Mouse (Mus musculus): ENCODE measurements around the gene Plekha1.
A peak's percentile ranks its signal among the peaks of the same experiment; 100 is the strongest.

The Plekha1 gene

GRCm38 (mm10) chr7:130918260-130918659 is 52.7 kb downstream of the Plekha1 start:
- DNase-seq (ENCODE audit: low spot score in 2 of 2), result no peak

DNA sequence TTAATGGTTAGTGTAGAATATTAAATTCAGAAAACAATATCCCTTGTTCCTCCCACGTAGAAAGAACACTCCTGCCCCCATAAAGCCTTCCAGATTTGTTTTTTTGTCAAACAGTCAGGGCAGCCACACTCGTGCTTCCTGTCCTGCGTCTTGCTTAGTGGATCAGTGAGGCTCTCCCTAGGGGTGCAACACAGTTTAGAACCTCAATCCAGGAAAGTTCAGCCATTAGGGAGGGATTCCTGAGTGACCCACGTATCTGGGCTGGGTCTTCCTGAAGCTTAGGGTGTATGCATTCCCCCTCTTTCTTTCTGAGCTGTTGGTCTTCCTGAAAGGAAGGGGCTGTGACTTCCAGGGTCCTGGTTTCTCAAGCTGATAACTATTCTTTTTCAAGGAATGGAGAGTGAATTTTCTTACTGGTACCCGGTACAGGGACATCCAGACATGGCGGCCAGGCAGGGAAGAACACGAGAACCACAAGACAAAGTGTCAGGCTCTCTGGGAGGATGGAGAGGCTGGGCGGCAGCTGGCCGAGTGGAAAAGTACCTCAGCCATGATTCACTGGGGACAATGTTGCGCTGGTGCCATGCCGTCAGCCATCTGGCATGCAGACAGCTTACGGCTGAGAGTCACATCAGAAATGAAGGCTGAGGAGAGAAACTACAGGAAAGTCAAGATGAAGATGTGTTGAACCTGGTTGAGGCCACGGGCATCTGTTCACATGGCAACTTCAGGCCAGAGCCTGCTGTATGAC is 57.6 kb downstream of the Plekha1 start:
- DNase-seq (ENCODE audit: low spot score in 2 of 2), result peak in 1 of 2 experiments; percentile 64

GRCm38 (mm10) chr7:130930401-130930800 is 64.8 kb downstream of the Plekha1 start:
- no peak for DNase-seq (ENCODE audit: low spot score in 2 of 2)

DNA sequence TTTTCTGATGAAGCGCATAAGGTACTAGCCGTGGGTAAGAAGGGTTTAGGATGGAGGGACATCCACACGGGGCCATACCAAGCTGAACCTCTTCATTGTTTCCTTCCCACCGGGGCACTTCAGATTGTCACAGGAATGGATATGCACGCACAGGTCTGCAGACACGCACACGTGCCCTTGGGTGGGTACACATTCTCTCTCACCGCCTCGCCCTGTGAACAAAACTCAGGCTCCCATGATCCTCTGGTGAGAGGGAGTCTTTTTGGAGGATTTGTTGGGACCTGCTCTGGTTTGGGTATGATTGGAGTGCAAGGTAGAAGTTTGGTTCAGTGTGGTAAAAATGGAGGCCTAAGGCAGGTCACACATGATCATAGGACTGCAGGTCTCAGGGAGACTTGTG is 67.4 kb downstream of the Plekha1 start:
- DNase-seq (ENCODE audit: low spot score in 2 of 2), result no peak

- DNase-seq (ENCODE audit: low spot score in 2 of 2), result no peak
Observed at GRCm38 (mm10) chr7:130934654-130935053, 69.1 kb downstream of the Plekha1 start.

DNA sequence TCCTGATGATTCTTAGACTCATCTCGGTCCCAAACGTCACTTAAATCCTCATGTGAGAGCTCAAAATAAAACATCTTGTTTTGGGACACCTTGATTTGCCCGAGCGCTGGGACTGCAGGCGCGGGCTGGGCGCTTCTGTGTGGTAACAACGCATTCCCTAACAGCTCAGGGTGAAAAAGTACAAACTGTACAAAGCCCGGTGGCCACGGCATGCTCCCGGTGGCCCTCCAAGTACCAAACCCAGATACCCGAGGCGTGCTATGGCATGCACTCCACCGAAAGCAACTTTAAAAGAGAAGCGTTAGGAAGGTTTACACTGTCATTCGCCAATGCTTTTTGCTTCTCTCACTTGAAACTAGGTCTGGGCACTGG is 69.9 kb downstream of the Plekha1 start:
- DNase-seq (ENCODE audit: low spot score in 2 of 2), result no peak

GRCm38 (mm10) chr7:130935793-130936471 is 70.4 kb downstream of the Plekha1 start, which contains the start of gene Htra1:
Htra1 (plus strand) TSS chr7:130936111.
- peak; percentile 51 to 54 for DNase-seq (ENCODE audit: low spot score in 2 of 2)

DNA sequence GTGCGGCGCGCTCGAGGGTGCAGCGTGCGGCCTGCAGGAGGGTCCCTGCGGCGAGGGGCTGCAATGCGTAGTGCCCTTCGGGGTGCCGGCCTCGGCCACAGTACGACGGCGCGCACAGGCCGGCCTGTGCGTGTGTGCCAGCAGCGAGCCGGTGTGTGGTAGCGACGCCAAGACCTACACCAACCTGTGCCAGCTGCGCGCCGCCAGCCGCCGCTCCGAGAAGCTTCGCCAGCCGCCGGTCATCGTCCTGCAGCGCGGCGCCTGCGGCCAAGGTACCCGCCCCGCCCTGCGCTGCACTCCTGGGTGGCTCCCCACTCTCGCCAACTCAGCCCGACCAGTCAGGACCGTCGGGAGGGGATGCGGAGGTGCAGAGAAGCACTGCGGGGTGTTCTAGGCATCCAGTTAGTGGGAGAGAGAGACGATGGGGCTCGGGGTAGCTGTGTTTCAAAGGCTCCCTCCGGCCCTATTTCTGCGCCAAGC is 71.0 kb downstream of the Plekha1 start:
- DNase-seq (ENCODE audit: low spot score in 2 of 2), result no peak

DNA sequence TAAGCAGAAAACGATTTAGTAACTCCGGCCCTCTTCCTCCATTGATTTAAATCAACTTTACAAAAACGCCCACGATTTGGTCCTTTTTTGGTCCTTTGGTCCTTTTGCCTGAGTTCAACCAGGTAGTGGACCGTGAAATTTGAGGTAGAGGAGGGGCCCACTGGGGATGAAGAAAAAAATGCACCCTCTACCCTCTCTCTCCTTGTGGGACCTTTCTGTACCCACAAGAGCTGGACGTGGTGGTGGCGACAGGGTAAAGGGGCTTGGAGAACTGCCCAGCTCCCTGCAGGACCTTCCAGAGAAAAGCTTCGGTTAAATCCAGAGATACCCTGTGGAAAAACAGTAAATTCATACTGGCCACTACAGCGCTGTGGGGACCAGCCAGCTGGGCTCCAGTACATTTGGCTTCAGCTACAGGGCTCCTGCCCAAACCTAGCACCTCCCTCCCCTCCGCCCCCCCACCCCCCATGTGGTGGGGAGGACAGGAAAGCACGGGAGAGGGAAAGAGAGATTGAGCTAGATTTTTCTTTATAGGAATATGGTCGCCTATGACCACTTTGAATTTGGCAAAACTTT is 71.8 kb downstream of the Plekha1 start:
- no peak for DNase-seq (ENCODE audit: low spot score in 2 of 2)

DNA sequence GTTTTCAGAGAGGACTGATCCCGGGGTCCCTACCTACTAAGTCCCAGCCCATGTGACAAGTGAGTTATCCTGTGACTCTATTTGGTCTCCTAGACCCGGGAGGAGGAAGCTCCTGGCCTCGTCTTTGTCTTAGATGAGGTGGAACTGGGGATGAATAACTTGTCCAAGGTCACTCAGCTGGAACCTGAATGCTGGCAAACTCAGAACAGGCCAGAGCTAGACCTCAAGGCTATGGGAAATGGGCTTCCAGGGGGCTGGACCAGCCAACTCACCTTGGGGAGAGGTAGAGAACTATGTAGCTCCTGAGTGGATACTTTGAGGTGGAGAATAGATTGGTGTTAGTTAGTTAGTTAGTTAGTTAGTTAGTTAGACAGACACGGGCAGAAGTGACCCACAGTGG is 72.4 kb downstream of the Plekha1 start:
- no peak for DNase-seq (ENCODE audit: low spot score in 2 of 2)

- no peak for DNase-seq (ENCODE audit: low spot score in 2 of 2)
Observed at GRCm38 (mm10) chr7:130938896-130939295, 73.3 kb downstream of the Plekha1 start.

DNA sequence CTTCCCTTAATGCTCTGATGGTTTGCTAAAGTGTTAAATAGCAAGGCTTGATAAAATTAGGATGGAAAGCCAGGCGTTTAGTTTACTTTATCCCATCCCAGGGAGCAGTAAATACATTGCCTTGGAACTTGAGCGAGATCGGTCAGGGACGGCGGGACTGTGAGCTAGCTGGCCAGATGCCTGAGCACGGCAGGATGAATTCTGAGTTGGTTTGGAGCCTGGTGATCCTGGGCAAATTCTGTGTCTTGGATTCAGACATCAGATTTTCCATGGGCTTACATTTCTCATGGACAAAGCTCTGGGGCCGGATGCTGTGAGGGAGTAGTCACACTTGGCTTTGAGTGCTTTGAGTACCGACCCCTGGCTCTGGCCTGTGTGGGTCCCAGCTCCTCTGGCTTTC is 75.2 kb downstream of the Plekha1 start:
- DNase-seq (ENCODE audit: low spot score in 2 of 2), result peak in 1 of 2 experiments; percentile 27

- DNase-seq (ENCODE audit: low spot score in 2 of 2), result no peak
Observed at GRCm38 (mm10) chr7:130943280-130943895, 77.8 kb downstream of the Plekha1 start.

DNA sequence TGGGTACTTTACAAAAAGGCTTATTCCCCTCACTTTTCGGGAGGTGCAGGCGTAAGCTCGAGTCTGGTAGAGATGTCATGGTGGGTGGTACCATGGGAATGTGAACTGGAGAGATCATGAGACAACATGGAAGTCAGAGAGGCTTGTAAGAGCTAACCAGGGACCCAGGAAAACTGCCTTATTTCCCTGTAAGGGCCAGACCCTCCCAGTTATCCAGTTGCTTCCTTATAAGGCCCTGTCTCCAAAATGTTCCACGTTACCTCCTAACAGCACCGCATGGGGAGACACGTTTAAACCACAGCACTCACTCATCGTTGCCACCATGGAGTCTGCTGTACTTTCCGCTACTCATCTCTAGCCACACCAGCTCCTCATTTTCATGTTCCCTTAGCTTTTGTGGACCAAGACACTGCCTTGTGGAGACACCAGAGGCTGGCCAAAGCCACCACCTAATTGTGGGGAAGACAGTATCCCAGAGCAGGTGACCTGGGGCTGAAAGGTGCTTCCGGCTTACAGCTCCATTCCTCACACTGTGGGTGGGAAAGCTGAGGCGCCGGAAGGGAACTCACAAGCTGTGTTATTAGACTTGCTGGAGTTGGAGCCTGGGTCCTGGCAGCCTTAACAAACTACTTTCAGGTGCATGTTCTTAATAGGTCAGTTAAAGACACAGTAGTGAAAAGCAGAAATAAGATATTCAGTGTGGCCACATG is 79.4 kb downstream of the Plekha1 start:
- DNase-seq (ENCODE audit: low spot score in 2 of 2), result no peak

DNA sequence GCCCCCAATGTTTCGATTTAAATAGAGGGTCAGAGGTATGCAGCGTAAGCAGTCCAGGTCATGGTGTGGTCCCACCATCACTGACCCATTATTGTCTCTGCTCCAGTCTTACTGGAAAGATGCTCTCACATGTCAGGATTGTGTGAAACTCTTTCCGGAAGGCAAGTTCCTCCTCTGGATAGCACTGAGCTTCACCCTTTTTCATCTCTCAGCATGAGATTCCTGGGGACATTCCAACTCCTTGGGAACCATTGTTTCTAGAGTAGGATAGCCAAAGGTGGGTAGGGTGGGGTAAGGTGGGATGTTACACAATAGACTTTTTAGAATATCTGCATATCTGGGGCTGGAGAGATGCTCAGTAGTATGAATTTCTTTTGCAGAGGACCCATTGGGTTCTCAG is 80.2 kb downstream of the Plekha1 start:
- DNase-seq (ENCODE audit: low spot score in 2 of 2), result no peak

- DNase-seq (ENCODE audit: low spot score in 2 of 2), result no peak
Observed at GRCm38 (mm10) chr7:130946303-130946702, 80.7 kb downstream of the Plekha1 start.

DNA sequence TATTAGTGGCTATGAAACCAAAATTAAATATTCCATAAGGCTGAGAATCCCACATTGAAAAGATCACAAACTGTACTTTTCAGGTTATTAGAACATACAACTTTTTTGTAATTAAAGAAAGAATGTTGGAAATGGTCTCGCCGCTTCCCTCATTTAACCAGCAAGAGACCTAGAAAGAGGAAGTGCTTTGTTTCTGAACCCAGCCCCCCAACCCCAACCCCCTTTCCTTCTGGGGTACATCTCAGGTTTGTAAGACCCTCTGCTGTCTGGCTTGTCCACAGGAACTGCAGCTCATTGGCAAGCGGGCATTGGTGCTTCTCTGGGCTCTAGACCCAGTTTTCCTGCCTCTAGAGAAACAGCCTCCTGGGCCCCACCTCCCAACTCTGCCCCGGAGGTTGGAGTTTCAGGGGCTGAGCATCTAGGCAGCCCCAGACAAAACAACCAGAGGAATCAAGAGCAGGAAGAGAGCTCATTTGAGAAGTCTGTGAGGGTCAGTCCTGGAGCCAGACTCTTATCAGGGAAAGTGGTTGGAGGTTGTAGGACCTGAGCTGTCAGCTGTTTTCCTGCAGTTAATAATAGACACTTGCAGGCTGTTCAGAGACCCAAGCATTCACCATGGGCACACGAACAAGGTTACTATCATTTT is 83.1 kb downstream of the Plekha1 start:
- DNase-seq (ENCODE audit: low spot score in 2 of 2), result no peak

DNA sequence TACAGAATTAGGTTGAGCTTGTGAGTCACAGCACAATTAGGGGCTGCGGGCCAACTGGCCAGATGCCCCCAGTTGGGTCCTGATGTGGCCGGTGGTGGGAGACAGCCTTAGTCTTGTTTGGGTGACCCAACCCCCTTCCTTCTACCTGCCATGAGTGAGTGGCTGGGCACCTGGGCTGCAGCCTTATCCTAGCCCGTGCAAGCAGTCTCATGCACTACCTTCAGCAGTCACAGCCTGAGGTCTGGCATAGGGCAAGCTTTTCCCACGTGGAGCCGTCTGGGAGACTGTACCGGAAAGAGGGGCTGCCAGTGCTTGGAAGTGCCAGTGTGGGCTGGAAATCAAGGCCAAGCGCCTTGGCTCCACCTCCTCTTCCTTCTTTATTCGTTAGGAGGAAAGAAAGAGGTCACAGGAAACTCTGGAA is 83.8 kb downstream of the Plekha1 start:
- peak in 1 of 2 experiments; percentile 46 for DNase-seq (ENCODE audit: low spot score in 2 of 2)

- no peak for DNase-seq (ENCODE audit: low spot score in 2 of 2)
Observed at GRCm38 (mm10) chr7:130950482-130950881, 84.9 kb downstream of the Plekha1 start.

DNA sequence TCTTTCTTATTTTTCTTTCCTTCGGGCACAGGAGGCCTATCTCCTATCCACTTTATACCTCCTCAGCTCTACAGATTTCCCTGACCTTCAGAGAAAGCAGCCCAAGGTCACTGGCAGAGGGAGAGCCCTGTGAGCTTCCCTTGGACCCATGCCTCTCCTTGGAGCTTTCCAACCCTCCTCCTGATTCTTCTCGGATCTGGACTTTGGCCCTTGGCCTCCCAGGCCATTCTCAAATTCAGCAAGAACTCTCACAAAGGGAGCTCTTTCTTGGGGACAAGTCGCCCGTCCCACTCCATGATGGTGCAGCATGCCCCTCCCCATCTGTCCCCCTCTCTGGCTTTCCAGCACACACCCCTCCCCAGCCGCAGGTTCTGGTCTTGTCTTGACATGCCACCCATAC is 85.4 kb downstream of the Plekha1 start:
- DNase-seq (ENCODE audit: low spot score in 2 of 2), result no peak

DNA sequence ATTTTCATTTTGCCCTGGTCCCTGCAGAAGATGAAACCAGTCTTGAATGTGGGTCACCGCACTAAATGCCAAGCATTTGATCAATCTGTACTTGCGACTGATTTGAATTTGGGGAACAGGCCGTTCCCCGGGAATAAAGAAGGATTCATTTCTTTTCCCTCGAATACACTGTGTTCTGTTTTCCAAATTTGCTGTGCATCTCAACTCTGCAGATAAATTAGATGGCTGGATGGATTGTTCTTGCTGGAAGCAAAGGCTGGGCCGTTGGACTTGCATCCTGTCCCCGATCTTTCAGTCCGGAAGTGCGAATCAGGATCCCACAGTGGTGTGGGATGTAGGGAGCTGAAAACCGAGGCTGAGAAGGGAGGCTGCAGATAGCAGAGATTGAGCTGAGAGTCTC is 87.8 kb downstream of the Plekha1 start:
- DNase-seq (ENCODE audit: low spot score in 2 of 2), result no peak

Measured in cerebellum, postnatal 4 days (tissue).